Comparison of ENCODE assay signal across 15 mouse cellular contexts in genomic region chr11:102895779-102896178, GRCm38 (mm10). TPM values are rescaled to one million over a fixed set of nuclear protein-coding genes. Genes with fewer than 3 reads are reported as not detected.
DNase-seq lines count a peak whose midpoint lies in the region; ATAC-seq and TF ChIP-seq lines count a peak whose summit lies in the region.
"Had no signal": no experiment of that assay in that cellular context is flagged by ENCODE, and none has a peak within 500 bp of the region (broad histone marks: within the 10 kb centered on the region; RNA-seq: fewer than 3 reads in every experiment).

No protein-coding gene starts in this region.

- H3K9me3 ChIP-seq in heart, embryonic 10.5 days = no peaks in the 10 kb centered on the region
- H3K9me3 ChIP-seq in MEL (replicated peaks; ENCODE audit: insufficient read depth, low read length) = no peaks in the 10 kb centered on the region
- H3K9me3 ChIP-seq in erythroblast, embryonic 14.5 days (ENCODE audit: control insufficient read depth, low read length) = no peaks in the 10 kb centered on the region
- H3K9me3 ChIP-seq: midbrain, embryonic 10.5 days had no signal

- no peak overlapping the region for H3K4me3 ChIP-seq in heart, embryonic 10.5 days
- no peak overlapping the region for H3K4me3 ChIP-seq in MEL (ENCODE audit: control insufficient read depth in 1 of 2, insufficient read depth in 1 of 2, low read depth in 2 of 2, low read length in 2 of 2)
- H3K4me3 ChIP-seq in erythroblast, embryonic 14.5 days (replicated peaks) = peak overlapping the region; percentile 72
- H3K4me3 ChIP-seq: heart, adult 2 months; midbrain, embryonic 10.5 days had no signal

- peak; percentile 90 to 94 for TF ChIP-seq EP300 in MEL (IDR thresholded peaks at IDR 0.05; ENCODE audit: low read depth in 1 of 2, low read length in 2 of 2)

- no peak overlapping the region; the same call in 1 of the 2 replicates for H3K27ac ChIP-seq in heart, embryonic 10.5 days
- peak overlapping the region; percentile 13 for H3K27ac ChIP-seq in MEL (ENCODE audit: control insufficient read depth, low read depth, low read length)
- H3K27ac ChIP-seq: heart, adult 2 months; midbrain, embryonic 10.5 days had no signal

- no peak for TF ChIP-seq CTCF in MEL (IDR thresholded peaks at IDR 0.05 in 2 of 3, conservative IDR thresholded peaks at IDR 0.05 in 1 of 3; ENCODE audit: control insufficient read depth in 1 of 3, insufficient read depth in 1 of 3, low read depth in 2 of 3, low read length in 3 of 3, poor library complexity in 1 of 3, severe bottlenecking in 1 of 3)

- no peaks in the 10 kb centered on the region for H3K79me2 ChIP-seq in MEL (ENCODE audit: control insufficient read depth, insufficient read depth, low read length, poor library complexity)

- peak; percentile 88 for DNase-seq in heart, embryonic 10.5 days (ENCODE audit: low spot score)
- DNase-seq in heart, postnatal 10 days = no peak
- peak; percentile 89 for DNase-seq in MEL (ENCODE audit: low read depth, low spot score)
- DNase-seq in embryo, embryonic 9.5 days (ENCODE audit: extremely low spot score) = no peak
- no peak for DNase-seq in right cerebral cortex, postnatal 14 days
- DNase-seq in urinary bladder, adult 2 months (ENCODE audit: low spot score) = no peak
- DNase-seq: cerebellum, postnatal 14 days; heart, adult 2 months; kidney, adult 9 months had no signal

- 35% methylated on average over 9 of the region's 9 CpGs for WGBS in heart, embryonic 10.5 days

- no peak for TF ChIP-seq RAD21 in MEL (IDR thresholded peaks at IDR 0.05; ENCODE audit: low read depth, low read length)

- intact Hi-C loops in heart, postnatal 10 days (cut with DNase I) = no loop called here

- peaks cover 34% of the 10 kb centered on the region for H3K4me1 ChIP-seq in heart, embryonic 10.5 days
- H3K4me1 ChIP-seq in MEL (ENCODE audit: control insufficient read depth in 1 of 2, insufficient read depth in 2 of 2, low read length in 2 of 2) = peaks cover 7 to 19% of the 10 kb centered on the region in 2 experiments
- peaks cover 87% of the 10 kb centered on the region for H3K4me1 ChIP-seq in erythroblast, embryonic 14.5 days (ENCODE audit: control insufficient read depth)

- peaks cover 86% of the 10 kb centered on the region for H3K27me3 ChIP-seq in heart, embryonic 10.5 days (ENCODE audit: insufficient read depth, poor library complexity, severe bottlenecking)
- no peaks in the 10 kb centered on the region for H3K27me3 ChIP-seq in MEL (ENCODE audit: control insufficient read depth in 1 of 2, insufficient read depth in 2 of 2, low read length in 2 of 2)
- peaks cover 20% of the 10 kb centered on the region for H3K27me3 ChIP-seq in erythroblast, embryonic 14.5 days (ENCODE audit: control insufficient read depth)

- no peaks in the 10 kb centered on the region for H3K36me3 ChIP-seq in heart, embryonic 10.5 days
- H3K36me3 ChIP-seq in MEL (ENCODE audit: control insufficient read depth in 1 of 2, insufficient read depth in 2 of 2, low read length in 2 of 2) = peaks cover 0 to 10% of the 10 kb centered on the region in 2 experiments; a peak in 2 of 4 replicates
- H3K36me3 ChIP-seq in erythroblast, embryonic 14.5 days (ENCODE audit: control insufficient read depth) = peaks cover 51% of the 10 kb centered on the region
- H3K36me3 ChIP-seq: midbrain, embryonic 10.5 days had no signal

- peak; percentile 77 for ATAC-seq in megakaryocyte progenitor cell, adult 5-6 weeks (replicated peaks; ENCODE audit: poor library complexity)

- H3K9ac ChIP-seq in MEL (ENCODE audit: control insufficient read depth, low read depth, low read length, poor library complexity, severe bottlenecking) = peak overlapping the region; percentile 26

- TF ChIP-seq POLR2A in MEL (IDR thresholded peaks at IDR 0.05; ENCODE audit: control insufficient read depth in 1 of 2, insufficient read depth in 1 of 2, low read depth in 1 of 2, low read length in 2 of 2, poor library complexity in 1 of 2) = peak in 1 of 2 experiments; percentile 30; a peak in 1 of 4 replicates

TF ChIP-seq in MEL, 35 proteins besides CTCF, POLR2A, EP300 and RAD21 (continues in another document):
- no peak for TF ChIP-seq MYB (IDR thresholded peaks at IDR 0.05; ENCODE audit: low read depth, low read length)
- peak; percentile 70 for TF ChIP-seq TBP (IDR thresholded peaks at IDR 0.05; ENCODE audit: low read depth, low read length)
- TF ChIP-seq MYC (IDR thresholded peaks at IDR 0.05; ENCODE audit: low read depth, low read length) = no peak
- TF ChIP-seq MAX (IDR thresholded peaks at IDR 0.05; ENCODE audit: low read length) = no peak
- peak; percentile 97 for TF ChIP-seq TAL1 (IDR thresholded peaks at IDR 0.05; ENCODE audit: low read length)
- TF ChIP-seq NRF1 (IDR thresholded peaks at IDR 0.05; ENCODE audit: insufficient read depth, low read depth, low read length, poor library complexity, severe bottlenecking) = peak; percentile 43; the same call in 1 of the 2 replicates
- no peak for TF ChIP-seq MAFK (IDR thresholded peaks at IDR 0.05; ENCODE audit: borderline replicate concordance, low read depth, low read length)
- TF ChIP-seq NELFE (IDR thresholded peaks at IDR 0.05; ENCODE audit: low read depth, low read length) = no peak
- no peak for TF ChIP-seq GABPA (IDR thresholded peaks at IDR 0.05; ENCODE audit: low read depth, low read length)
- no peak for TF ChIP-seq JUND (IDR thresholded peaks at IDR 0.05; ENCODE audit: low read depth, low read length)
- 0 out of 2 replicates have a peak, but pooled peaks have one; percentile 38 for TF ChIP-seq UBTF (IDR thresholded peaks at IDR 0.05; ENCODE audit: borderline replicate concordance, insufficient read depth, low read depth, low read length)
- peak; percentile 32; the same call in 1 of the 2 replicates for TF ChIP-seq BHLHE40 (IDR thresholded peaks at IDR 0.05; ENCODE audit: borderline replicate concordance, low read depth, low read length)
- TF ChIP-seq ZC3H11A (IDR thresholded peaks at IDR 0.05; ENCODE audit: low read depth, low read length) = no peak
- no peak for TF ChIP-seq MEF2A (IDR thresholded peaks at IDR 0.05; ENCODE audit: extremely low read depth, insufficient replicate concordance, low read depth, low read length, poor library complexity, severe bottlenecking)
- TF ChIP-seq GATA1 (IDR thresholded peaks at IDR 0.05; ENCODE audit: low read depth, low read length) = peak; percentile 97

RNA-seq across cellular contexts. Expression of gene Gfap, which starts 4.9 kb away (rescaled TPM):
- polyA plus RNA-seq in heart, embryonic 10.5 days (2016; fragmentation: Nextera tagmentation; extraction: Ambion mirVana) = 0.05 and 0.09 TPM in 2 replicates
- total RNA-seq in heart, postnatal 10 days (2021) = under 1 TPM; 0.17 to 0.25 TPM
- total RNA-seq in MEL (2012; rRNA removed) = 1.3 and 2.0 TPM in 2 replicates
- polyA plus RNA-seq in MEL (2012; ENCODE audit: insufficient read depth in 1 of 2, insufficient read length in 2 of 2, low read depth in 1 of 2, low replicate concordance in 2 of 2, missing spikeins in 1 of 2) = 1 to 10 TPM in 1 of 2 experiments, not detected in 1; 2.5 TPM
- polyA plus RNA-seq in erythroblast, embryonic 14.5 days (2012) = 3.6 TPM in 2 replicates
- total RNA-seq in megakaryocyte progenitor cell, adult 5-6 weeks (2015) = 0.10 TPM in 1 of 2 replicates, not detected in the other
- total RNA-seq in megakaryocyte progenitor cell, adult 5-6 weeks (2017) = not detected in 2 replicates
- 0.53 and 0.56 TPM in 2 replicates for polyA plus RNA-seq in urinary bladder, adult 2 months (2012; rRNA removed)

RNA-seq across cellular contexts. Expression of gene Fam187a, which starts 10.8 kb away (rescaled TPM):
- not detected in 2 replicates for polyA plus RNA-seq in heart, embryonic 10.5 days (2016; fragmentation: Nextera tagmentation; extraction: Ambion mirVana)
- total RNA-seq in heart, postnatal 10 days (2021) = not detected
- total RNA-seq in MEL (2012; rRNA removed) = 0.08 TPM in 1 of 2 replicates, not detected in the other
- polyA plus RNA-seq in MEL (2012; ENCODE audit: insufficient read depth in 1 of 2, insufficient read length in 2 of 2, low read depth in 1 of 2, low replicate concordance in 2 of 2, missing spikeins in 1 of 2) = under 1 TPM in 1 of 2 experiments, not detected in 1; 0.08 TPM
- polyA plus RNA-seq in erythroblast, embryonic 14.5 days (2012) = not detected in 2 replicates
- not detected in 2 replicates for total RNA-seq in megakaryocyte progenitor cell, adult 5-6 weeks (2015)
- not detected in 2 replicates for total RNA-seq in megakaryocyte progenitor cell, adult 5-6 weeks (2017)
- not detected in 2 replicates for polyA plus RNA-seq in urinary bladder, adult 2 months (2012; rRNA removed)
- total RNA-seq: heart, adult 2 months had no signal
- polyA plus RNA-seq: embryonic facial prominence, embryonic 14.5 days; heart, adult 2 months; hindbrain, embryonic 11.5 days; midbrain, embryonic 10.5 days; small intestine, adult 2 months had no signal

RNA-seq across cellular contexts. Expression of gene Ccdc103, which starts 14.8 kb away (rescaled TPM):
- 0.62 and 0.93 TPM in 2 replicates for polyA plus RNA-seq in heart, embryonic 10.5 days (2016; fragmentation: Nextera tagmentation; extraction: Ambion mirVana)
- total RNA-seq in heart, postnatal 10 days (2021) = under 1 TPM; 0.14 to 0.15 TPM
- total RNA-seq in MEL (2012; rRNA removed) = 1.6 and 2.1 TPM in 2 replicates
- 1 to 10 TPM in 1 of 2 experiments, not detected in 1; 1.4 TPM for polyA plus RNA-seq in MEL (2012; ENCODE audit: insufficient read depth in 1 of 2, insufficient read length in 2 of 2, low read depth in 1 of 2, low replicate concordance in 2 of 2, missing spikeins in 1 of 2)
- 0.26 and 0.36 TPM in 2 replicates for polyA plus RNA-seq in erythroblast, embryonic 14.5 days (2012)
- 0.12 TPM in 1 of 2 replicates, not detected in the other for total RNA-seq in megakaryocyte progenitor cell, adult 5-6 weeks (2015)
- not detected in 2 replicates for total RNA-seq in megakaryocyte progenitor cell, adult 5-6 weeks (2017)
- polyA plus RNA-seq in urinary bladder, adult 2 months (2012; rRNA removed) = 0.66 and 0.77 TPM in 2 replicates
- total RNA-seq: heart, adult 2 months had no signal
- polyA plus RNA-seq: small intestine, adult 2 months had no signal

RNA-seq across cellular contexts. Expression of gene Eftud2, which starts 15.0 kb away (rescaled TPM):
- polyA plus RNA-seq in heart, embryonic 10.5 days (2016; fragmentation: Nextera tagmentation; extraction: Ambion mirVana) = 206 and 238 TPM in 2 replicates
- 10 to 100 TPM; 48.5 to 59.2 TPM for total RNA-seq in heart, postnatal 10 days (2021)
- total RNA-seq in MEL (2012; rRNA removed) = 261 and 266 TPM in 2 replicates
- 1,000 to 10,000 TPM in 1 of 2 experiments, 100 to 1,000 TPM in 1; 424 to 1,215 TPM for polyA plus RNA-seq in MEL (2012; ENCODE audit: insufficient read depth in 1 of 2, insufficient read length in 2 of 2, low read depth in 1 of 2, low replicate concordance in 2 of 2, missing spikeins in 1 of 2)
- 19.5 and 23.9 TPM in 2 replicates for polyA plus RNA-seq in erythroblast, embryonic 14.5 days (2012)
- 117 and 130 TPM in 2 replicates for total RNA-seq in megakaryocyte progenitor cell, adult 5-6 weeks (2015)
- 139 and 151 TPM in 2 replicates for total RNA-seq in megakaryocyte progenitor cell, adult 5-6 weeks (2017)
- polyA plus RNA-seq in urinary bladder, adult 2 months (2012; rRNA removed) = 42.1 and 43.4 TPM in 2 replicates

RNA-seq across cellular contexts. Expression of gene Kif18b, which starts 29.1 kb away (rescaled TPM):
- 7.7 and 12.1 TPM in 2 replicates for polyA plus RNA-seq in heart, embryonic 10.5 days (2016; fragmentation: Nextera tagmentation; extraction: Ambion mirVana)
- 1 to 10 TPM; 5.7 to 6.9 TPM for total RNA-seq in heart, postnatal 10 days (2021)
- total RNA-seq in MEL (2012; rRNA removed) = 36.1 and 40.8 TPM in 2 replicates
- polyA plus RNA-seq in MEL (2012; ENCODE audit: insufficient read depth in 1 of 2, insufficient read length in 2 of 2, low read depth in 1 of 2, low replicate concordance in 2 of 2, missing spikeins in 1 of 2) = 100 to 1,000 TPM in 1 of 2 experiments, 10 to 100 TPM in 1; 45.7 to 116 TPM
- 13.5 and 14.9 TPM in 2 replicates for polyA plus RNA-seq in erythroblast, embryonic 14.5 days (2012)
- 18.8 and 19.0 TPM in 2 replicates for total RNA-seq in megakaryocyte progenitor cell, adult 5-6 weeks (2015)
- total RNA-seq in megakaryocyte progenitor cell, adult 5-6 weeks (2017) = 18.9 and 20.5 TPM in 2 replicates
- 0.56 and 0.71 TPM in 2 replicates for polyA plus RNA-seq in urinary bladder, adult 2 months (2012; rRNA removed)

Comparison
In these comparisons a context has a peak if more than half of its experiments do, and no peak if none do; other contexts are left out.
1. DNase-seq: peak in heart, embryonic 10.5 days (single experiment) and MEL (single experiment); none in heart, postnatal 10 days (0 of 2), embryo, embryonic 9.5 days (single experiment), right cerebral cortex, postnatal 14 days (single experiment) and urinary bladder, adult 2 months (single experiment).